Mouse (Mus musculus): ENCODE measurements around the gene Suz12. TPM values are rescaled to one million over a fixed set of nuclear protein-coding genes. Genes with fewer than 3 reads are reported as not detected.
"Not testable (repeated sequence)": the region's sequence is repeated elsewhere in the genome, so short reads cannot be mapped to it uniquely, and the experiment has no call there.

Gene Suz12
- polyA plus RNA-seq, 1 experiment from 2014 or later, result 31.7 TPM

DNA sequence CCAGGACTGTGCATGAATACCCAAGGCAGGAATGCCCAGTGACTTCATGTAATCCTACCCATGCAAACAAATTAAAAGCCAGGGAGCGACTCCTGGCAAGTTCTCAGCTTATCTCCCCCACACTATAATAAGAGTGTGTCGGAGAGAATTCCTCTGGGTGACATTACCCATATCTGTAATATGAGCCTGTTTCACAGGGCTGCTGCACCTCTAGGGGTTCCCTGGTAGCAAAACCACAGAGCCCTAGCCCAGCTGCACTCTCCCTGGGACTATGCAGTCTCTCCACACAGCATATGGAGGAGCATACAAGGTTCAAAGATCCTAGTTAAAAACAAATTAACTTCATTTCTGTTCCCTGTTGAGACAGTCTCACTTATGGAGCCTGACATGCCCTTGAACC, 57.2 kb downstream of the Suz12 start:
- Histone ChIP-seq H3K27me3 (no peaks in the 10 kb centered on the region), H3K9me3 (no peaks in the 10 kb centered on the region), H3K4me1 (replicated peaks) (0 out of 2 replicates have a peak, but pooled peaks cover 7% of the 10 kb centered on the region), H3K4me3 (replicated peaks) (no peak overlapping the region), H3K9ac (replicated peaks) (no peak overlapping the region), H3K36me3 (peaks cover 66% of the 10 kb centered on the region), H3K4me2 (no peak overlapping the region), H3K27ac (no peak overlapping the region)
- no peak for ATAC-seq (ENCODE audit: insufficient number of reproducible peaks, insufficient read depth, low FRiP score, low TSS enrichment, low read depth)
- 36% methylated on average over 2 of the region's 2 CpGs for WGBS

DNA sequence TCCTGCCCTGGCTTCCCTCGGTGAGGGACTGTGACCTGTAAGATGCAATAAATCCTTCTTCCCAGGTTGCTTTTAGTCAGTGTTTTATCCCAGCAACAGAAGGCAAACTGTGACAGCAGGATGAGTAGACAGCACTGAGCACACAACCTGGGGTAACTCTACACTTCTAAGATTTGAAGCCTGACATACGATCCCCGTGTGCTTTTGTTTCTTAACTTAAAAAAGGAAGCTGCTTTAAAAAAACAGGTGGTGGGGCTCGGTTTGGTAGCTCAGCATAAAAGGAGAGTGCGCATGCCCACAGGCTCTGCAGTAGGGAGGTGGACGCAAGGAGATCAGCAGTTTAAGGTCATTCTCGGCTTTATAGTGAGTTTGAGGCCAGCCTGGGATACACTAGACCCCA, 59.5 kb downstream of the Suz12 start:
- 61% methylated on average over 7 of the region's 7 CpGs for WGBS
- peaks cover 74% of the 10 kb centered on the region for H3K36me3 ChIP-seq
- H3K4me1 ChIP-seq (replicated peaks), result 0 out of 2 replicates have a peak, but pooled peaks cover 7% of the 10 kb centered on the region
- H3K27me3 ChIP-seq, result no peaks in the 10 kb centered on the region
- no peak overlapping the region for H3K27ac ChIP-seq
- H3K9ac ChIP-seq (replicated peaks), result no peak overlapping the region
- no peak overlapping the region for H3K4me3 ChIP-seq (replicated peaks)
- ATAC-seq (ENCODE audit: insufficient number of reproducible peaks, insufficient read depth, low FRiP score, low TSS enrichment, low read depth), result no peak
- H3K9me3 ChIP-seq, result no peaks in the 10 kb centered on the region
- no peak overlapping the region for H3K4me2 ChIP-seq

DNA sequence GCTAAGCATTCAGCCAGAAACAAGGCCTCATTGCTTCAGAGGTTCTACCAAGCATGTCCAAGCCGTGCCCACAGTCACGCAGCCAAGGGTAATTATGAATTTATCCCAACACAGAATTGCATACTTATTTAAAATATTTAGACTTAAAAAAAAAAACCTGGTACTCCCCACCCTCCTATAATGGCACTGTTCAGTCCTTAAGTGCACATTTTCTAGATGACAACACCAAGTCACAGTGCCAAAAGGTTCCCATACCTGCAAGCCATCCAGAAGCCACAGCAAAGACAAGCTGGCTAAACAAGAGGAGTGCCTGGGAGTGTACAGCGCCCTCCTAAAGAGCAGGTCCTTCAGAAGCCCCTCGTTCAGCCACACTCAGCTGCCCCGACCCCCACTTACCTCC, 60.3 kb downstream of the Suz12 start:
- Histone ChIP-seq H3K4me3 (replicated peaks) (no peak overlapping the region), H3K4me2 (no peak overlapping the region), H3K36me3 (peaks cover 74% of the 10 kb centered on the region), H3K27me3 (no peaks in the 10 kb centered on the region), H3K27ac (no peak overlapping the region), H3K4me1 (replicated peaks) (0 out of 2 replicates have a peak, but pooled peaks cover 7% of the 10 kb centered on the region), H3K9me3 (no peaks in the 10 kb centered on the region), H3K9ac (replicated peaks) (no peak overlapping the region; the same call in 1 of the 2 replicates)
- ATAC-seq (ENCODE audit: insufficient number of reproducible peaks, insufficient read depth, low FRiP score, low TSS enrichment, low read depth), result no peak
- WGBS, result 88% methylated on average over 5 of the region's 5 CpGs

DNA sequence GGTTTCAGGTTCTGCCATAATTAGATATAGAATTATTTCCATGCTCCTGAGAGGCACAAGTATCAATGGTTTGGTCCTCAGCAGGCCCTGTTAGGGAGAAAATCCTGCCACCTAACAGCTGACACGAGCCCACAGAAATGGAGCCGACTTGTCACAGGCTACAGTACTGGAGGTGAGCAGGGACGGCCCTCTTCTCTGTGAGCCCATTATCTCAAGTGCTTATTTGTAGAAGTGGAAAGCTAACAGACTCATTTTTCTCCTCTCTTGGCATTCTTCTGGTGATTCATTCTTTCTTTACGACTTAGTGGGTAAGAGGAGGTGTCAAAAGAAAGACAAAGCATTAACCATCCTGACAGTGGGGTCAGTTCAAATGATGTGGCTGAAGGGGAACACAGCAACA, 61.8 kb downstream of the Suz12 start:
- no peak overlapping the region for H3K9ac ChIP-seq (replicated peaks)
- ATAC-seq (ENCODE audit: insufficient number of reproducible peaks, insufficient read depth, low FRiP score, low TSS enrichment, low read depth), result no peak
- H3K9me3 ChIP-seq, result no peaks in the 10 kb centered on the region
- H3K4me1 ChIP-seq (replicated peaks), result 0 out of 2 replicates have a peak, but pooled peaks cover 7% of the 10 kb centered on the region
- no peak overlapping the region for H3K4me3 ChIP-seq (replicated peaks)
- peaks cover 76% of the 10 kb centered on the region for H3K36me3 ChIP-seq
- no peak overlapping the region for H3K4me2 ChIP-seq
- H3K27me3 ChIP-seq, result no peaks in the 10 kb centered on the region
- 75% methylated on average over 4 of the region's 4 CpGs for WGBS
- H3K27ac ChIP-seq, result no peak overlapping the region

DNA sequence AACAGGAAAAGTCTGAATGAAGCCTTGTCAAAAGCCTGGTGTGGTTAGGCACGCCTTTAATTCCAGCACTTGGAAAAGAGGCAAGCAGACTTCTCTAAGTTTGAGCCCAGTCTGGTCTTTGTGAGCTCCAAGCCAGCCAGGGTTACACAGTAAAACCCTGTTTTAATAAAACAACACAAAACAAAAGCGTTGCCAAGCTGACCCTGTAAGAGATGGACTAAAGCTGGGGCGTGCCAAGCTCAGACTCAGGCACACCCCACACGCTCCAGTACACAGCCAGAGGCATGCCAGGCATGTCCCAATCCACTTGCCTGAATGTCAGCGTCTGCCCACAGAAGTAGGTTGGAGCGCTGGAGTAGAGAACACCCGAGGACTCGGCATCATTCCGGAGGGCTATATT, 63.2 kb downstream of the Suz12 start:
- H3K27ac ChIP-seq, result no peak overlapping the region
- 96% methylated on average over 9 of the region's 9 CpGs for WGBS
- no peak overlapping the region for H3K4me3 ChIP-seq (replicated peaks)
- no peak overlapping the region for H3K9ac ChIP-seq (replicated peaks)
- no peaks in the 10 kb centered on the region for H3K27me3 ChIP-seq
- peaks cover 90% of the 10 kb centered on the region for H3K36me3 ChIP-seq
- no peaks in the 10 kb centered on the region for H3K9me3 ChIP-seq
- H3K4me2 ChIP-seq, result no peak overlapping the region
- H3K4me1 ChIP-seq (replicated peaks), result no peaks in the 10 kb centered on the region
- no peak for ATAC-seq (ENCODE audit: insufficient number of reproducible peaks, insufficient read depth, low FRiP score, low TSS enrichment, low read depth)

DNA sequence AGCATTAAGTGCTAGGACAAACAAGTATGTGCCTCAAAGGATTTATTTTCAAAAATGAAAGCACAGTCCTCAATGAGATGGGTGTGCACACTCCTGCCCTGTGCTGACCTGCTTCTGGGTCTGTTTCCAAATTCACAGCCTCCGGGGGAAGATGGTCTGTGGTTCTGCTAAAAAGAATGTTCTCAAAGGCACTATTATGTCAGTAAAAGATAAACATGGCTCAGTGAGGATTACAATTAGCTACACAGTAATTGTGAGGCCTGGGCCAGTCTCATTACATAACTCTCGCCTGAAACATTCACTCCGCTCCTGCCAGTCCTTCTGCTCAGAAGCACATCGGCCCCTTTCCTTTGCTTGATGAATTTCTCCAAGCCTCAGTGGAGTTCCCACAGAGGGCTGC, 69.3 kb downstream of the Suz12 start:
- no peak overlapping the region for H3K9ac ChIP-seq (replicated peaks)
- no peaks in the 10 kb centered on the region for H3K9me3 ChIP-seq
- no peak overlapping the region for H3K4me2 ChIP-seq
- H3K4me3 ChIP-seq (replicated peaks), result no peak overlapping the region
- no peak overlapping the region for H3K27ac ChIP-seq
- no peaks in the 10 kb centered on the region for H3K27me3 ChIP-seq
- H3K36me3 ChIP-seq, result peaks cover 49% of the 10 kb centered on the region
- 85% methylated on average over 4 of the region's 4 CpGs for WGBS
- no peak for ATAC-seq (ENCODE audit: insufficient number of reproducible peaks, insufficient read depth, low FRiP score, low TSS enrichment, low read depth)
- H3K4me1 ChIP-seq (replicated peaks), result no peaks in the 10 kb centered on the region

DNA sequence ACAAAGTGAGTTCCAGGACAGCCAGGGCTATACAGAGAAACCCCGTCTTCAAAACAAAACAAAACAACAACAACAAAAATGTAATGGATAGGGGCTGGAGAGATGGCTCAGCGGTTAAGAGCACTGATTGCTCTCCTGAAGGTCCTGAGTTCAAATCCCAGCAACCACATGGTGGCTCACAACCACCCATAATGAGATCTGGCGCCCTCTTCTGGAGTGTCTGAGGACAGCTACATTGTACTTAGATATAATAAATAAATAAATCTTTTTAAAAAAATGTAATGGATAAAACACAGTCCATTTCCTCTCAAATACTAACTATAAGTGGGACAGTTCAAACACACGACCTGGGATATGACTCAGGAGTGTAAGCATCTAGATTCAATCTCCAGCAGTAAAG, 73.5 kb downstream of the Suz12 start:
- H3K36me3 ChIP-seq; H3K4me1 ChIP-seq (replicated peaks); H3K9ac ChIP-seq (replicated peaks); H3K27ac ChIP-seq; H3K9me3 ChIP-seq; H3K27me3 ChIP-seq; ATAC-seq (ENCODE audit: insufficient number of reproducible peaks, insufficient read depth, low FRiP score, low TSS enrichment, low read depth); H3K4me3 ChIP-seq (replicated peaks); H3K4me2 ChIP-seq: not testable (repeated sequence)
- WGBS, result 89% methylated on average over 4 of the region's 4 CpGs

DNA sequence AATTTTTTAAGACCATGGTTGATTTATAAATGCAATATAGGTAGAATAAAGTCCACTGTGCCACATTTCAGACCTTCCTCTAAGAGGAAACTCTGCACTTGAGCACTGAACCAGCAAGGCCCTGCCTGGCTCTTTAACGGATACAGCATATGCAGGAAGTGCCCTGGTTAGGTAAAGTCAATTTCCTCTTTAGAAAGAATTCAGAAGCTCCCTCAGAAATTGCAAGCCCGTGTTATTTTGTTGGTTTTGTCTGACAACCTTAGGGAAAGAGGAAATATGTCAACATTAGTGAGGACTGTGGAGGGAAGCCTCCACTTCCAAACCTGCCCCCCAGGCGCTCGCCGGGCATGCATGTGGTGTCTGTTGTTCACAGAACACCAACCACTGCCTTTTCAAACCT, 74.7 kb downstream of the Suz12 start:
- no peak for ATAC-seq (ENCODE audit: insufficient number of reproducible peaks, insufficient read depth, low FRiP score, low TSS enrichment, low read depth)
- 87% methylated on average over 5 of the region's 5 CpGs for WGBS

DNA sequence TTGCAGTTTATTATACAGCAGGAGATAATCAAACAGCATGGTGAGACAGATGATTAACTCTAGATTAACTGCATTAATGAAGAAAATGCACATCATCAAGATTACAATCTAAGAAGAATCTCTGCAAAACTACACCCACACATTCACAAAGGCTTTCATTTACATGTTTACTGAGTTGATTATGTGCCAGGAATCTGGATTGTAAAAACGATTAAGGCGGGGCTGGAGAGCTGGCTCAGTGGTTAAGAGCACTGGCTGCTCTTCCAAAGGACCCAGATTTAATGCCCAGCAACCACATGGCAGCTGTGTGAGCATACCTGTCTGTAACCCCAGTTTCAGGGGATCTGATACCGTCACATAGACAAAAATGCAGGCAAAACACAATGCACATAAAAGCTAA, 76.9 kb downstream of the Suz12 start:
- 0 out of 2 replicates have a peak, but pooled peaks cover 5% of the 10 kb centered on the region for H3K36me3 ChIP-seq
- ATAC-seq (ENCODE audit: insufficient number of reproducible peaks, insufficient read depth, low FRiP score, low TSS enrichment, low read depth), result no peak
- no peak overlapping the region for H3K4me2 ChIP-seq
- H3K9me3 ChIP-seq, result no peaks in the 10 kb centered on the region
- WGBS, result 82% methylated on average over 3 of the region's 3 CpGs
- no peaks in the 10 kb centered on the region for H3K27me3 ChIP-seq
- H3K27ac ChIP-seq, result no peak overlapping the region
- H3K4me3 ChIP-seq (replicated peaks), result no peak overlapping the region
- no peaks in the 10 kb centered on the region for H3K4me1 ChIP-seq (replicated peaks)
- no peak overlapping the region for H3K9ac ChIP-seq (replicated peaks)

More for the DNA sequence above, 74.7 kb downstream of the Suz12 start:
- no peak overlapping the region for H3K9ac ChIP-seq (replicated peaks)
- no peak overlapping the region for H3K27ac ChIP-seq
- no peaks in the 10 kb centered on the region for H3K27me3 ChIP-seq
- no peaks in the 10 kb centered on the region for H3K9me3 ChIP-seq
- H3K4me2 ChIP-seq, result no peak overlapping the region
- H3K4me1 ChIP-seq (replicated peaks), result no peaks in the 10 kb centered on the region
- no peak overlapping the region for H3K4me3 ChIP-seq (replicated peaks)
- H3K36me3 ChIP-seq, result no peaks in the 10 kb centered on the region

DNA sequence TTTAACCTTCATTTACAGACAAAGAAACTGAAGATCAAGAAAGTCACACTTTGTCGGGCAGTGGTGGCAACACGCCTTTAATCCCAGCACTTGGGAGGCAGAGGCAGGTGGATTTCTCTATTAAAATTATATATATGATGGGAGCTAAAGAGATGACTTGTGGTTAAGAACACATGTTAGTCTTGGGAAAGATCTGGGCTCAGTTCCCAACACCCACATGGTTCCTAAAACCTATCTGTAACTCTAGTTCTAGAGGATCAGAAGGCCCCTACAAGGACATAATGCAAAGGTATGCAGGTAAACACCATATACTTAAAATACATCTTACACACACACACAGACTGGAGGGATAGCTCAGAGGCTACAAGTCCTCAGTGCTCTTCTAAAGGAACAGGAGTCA, 78.1 kb downstream of the Suz12 start:
- WGBS, result 100% methylated on average over 2 of the region's 2 CpGs
- no peak overlapping the region for H3K4me2 ChIP-seq
- H3K4me1 ChIP-seq (replicated peaks), result no peaks in the 10 kb centered on the region
- no peaks in the 10 kb centered on the region for H3K27me3 ChIP-seq
- H3K9me3 ChIP-seq, result no peaks in the 10 kb centered on the region
- no peak overlapping the region for H3K27ac ChIP-seq
- no peak for ATAC-seq (ENCODE audit: insufficient number of reproducible peaks, insufficient read depth, low FRiP score, low TSS enrichment, low read depth)
- no peak overlapping the region for H3K4me3 ChIP-seq (replicated peaks)
- peaks cover 6% of the 10 kb centered on the region; the same call in 1 of the 2 replicates for H3K36me3 ChIP-seq
- no peak overlapping the region for H3K9ac ChIP-seq (replicated peaks)

DNA sequence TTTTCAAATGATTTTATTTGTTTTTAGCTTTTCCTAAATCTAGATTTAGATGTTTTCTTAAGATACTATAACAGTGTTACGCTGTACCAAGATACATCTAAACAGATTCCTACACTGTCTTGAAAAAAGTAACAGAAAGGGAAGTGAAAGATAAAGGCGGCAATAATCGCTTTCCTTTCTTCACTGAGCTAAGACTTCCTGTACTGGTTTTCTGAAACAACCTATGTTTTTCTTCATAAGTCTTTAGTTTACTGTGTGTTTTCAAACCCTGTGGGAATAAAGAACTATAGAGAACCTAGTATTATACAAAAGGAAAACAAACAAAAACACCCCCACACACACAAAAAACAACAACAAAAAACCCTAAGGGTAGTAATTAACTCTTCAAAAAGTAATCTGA, 79.5 kb downstream of the Suz12 start:
- Histone ChIP-seq H3K27ac (no peak overlapping the region), H3K4me2 (no peak overlapping the region), H3K36me3 (peaks cover 8% of the 10 kb centered on the region; the same call in 1 of the 2 replicates), H3K4me1 (replicated peaks) (no peaks in the 10 kb centered on the region), H3K4me3 (replicated peaks) (no peak overlapping the region), H3K9me3 (no peaks in the 10 kb centered on the region), H3K27me3 (no peaks in the 10 kb centered on the region), H3K9ac (replicated peaks) (no peak overlapping the region)
- WGBS, result 97% methylated on average over 3 of the region's 3 CpGs
- no peak for ATAC-seq (ENCODE audit: insufficient number of reproducible peaks, insufficient read depth, low FRiP score, low TSS enrichment, low read depth)

DNA sequence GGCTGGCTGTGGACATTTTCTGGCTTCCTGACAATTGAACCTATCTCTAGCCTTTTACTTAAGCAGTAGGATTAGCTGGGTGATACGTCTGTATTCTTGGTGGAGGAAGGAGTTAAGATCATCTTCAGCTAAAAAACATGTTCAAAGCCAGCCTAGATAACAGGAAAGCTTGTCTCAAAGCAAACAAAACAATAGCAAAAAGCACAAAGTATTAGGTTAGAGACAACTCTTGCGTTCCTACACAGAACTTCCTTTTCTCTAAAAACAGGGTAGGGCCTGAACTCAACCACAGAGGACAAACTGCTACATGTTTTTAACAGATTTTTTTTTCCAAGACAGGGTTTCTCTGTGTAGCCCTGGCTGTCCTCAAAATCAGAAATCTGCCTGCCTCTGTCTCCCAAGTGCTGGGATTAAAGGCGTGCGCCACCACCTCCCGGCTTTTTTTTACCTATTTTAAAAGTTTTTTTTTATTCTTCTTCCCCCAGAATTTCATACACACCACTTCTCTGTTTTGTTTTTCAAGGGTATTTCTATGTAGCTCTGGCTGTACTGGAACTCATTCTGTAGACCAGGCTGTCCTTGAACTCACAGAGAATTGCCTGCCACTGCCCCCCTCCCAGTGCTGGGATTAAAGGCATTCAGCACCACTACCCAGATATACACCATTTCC, 82.8 kb downstream of the Suz12 start:
- Histone ChIP-seq H3K4me3 (replicated peaks) (no peak overlapping the region), H3K36me3 (peaks cover 13% of the 10 kb centered on the region; the same call in 1 of the 2 replicates), H3K4me2 (no peak overlapping the region), H3K27me3 (no peaks in the 10 kb centered on the region), H3K27ac (no peak overlapping the region), H3K9me3 (no peaks in the 10 kb centered on the region), H3K9ac (replicated peaks) (no peak overlapping the region), H3K4me1 (replicated peaks) (peaks cover 9% of the 10 kb centered on the region; the same call in 1 of the 2 replicates)
- WGBS, result 93% methylated on average over 5 of the region's 5 CpGs
- ATAC-seq (ENCODE audit: insufficient number of reproducible peaks, insufficient read depth, low FRiP score, low TSS enrichment, low read depth), result no peak

All from limb, embryonic 12.5 days (tissue).